Mouse (Mus musculus): ENCODE results near the gene Cep85l. TPM values are rescaled to one million over a fixed set of nuclear protein-coding genes. Genes with fewer than 3 reads are reported as not detected.
A peak's percentile ranks its signal among the peaks of the same experiment; 100 is the strongest.

Gene Cep85l
- polyA plus RNA-seq, 1 experiment from 2014 or later, result 7.7 TPM

DNA sequence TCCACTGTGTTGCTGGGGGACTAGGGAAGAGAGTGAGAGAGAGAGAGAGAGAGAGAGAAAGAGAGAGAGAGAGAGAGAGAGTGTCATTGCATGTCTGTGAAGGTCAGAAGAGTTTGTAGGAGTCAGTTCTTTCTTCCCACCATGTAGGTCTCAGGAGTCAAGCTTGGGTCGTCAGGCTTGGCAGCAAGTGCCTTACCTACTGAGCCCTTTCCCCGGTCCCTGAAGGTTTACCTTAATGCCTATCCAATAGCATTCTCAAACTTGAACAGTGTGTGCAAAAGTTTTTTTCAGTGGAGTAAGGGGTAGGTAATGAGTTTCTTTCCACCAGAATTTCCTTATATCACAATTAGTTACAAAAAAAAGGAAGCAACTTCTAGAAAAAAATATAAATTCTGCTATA lies 40.7 kb downstream of the Cep85l start:
- ATAC-seq (ENCODE audit: low FRiP score, low TSS enrichment), result no peak
- no peak overlapping the region for H3K4me2 ChIP-seq (replicated peaks; ENCODE audit: low read depth, low read length)
- no peaks in the 10 kb centered on the region for H3K27me3 ChIP-seq (ENCODE audit: control insufficient read depth, insufficient read depth, low read length)
- H3K9ac ChIP-seq (ENCODE audit: low read depth, low read length), result no peak overlapping the region
- H3K27ac ChIP-seq (ENCODE audit: low read depth, low read length), result no peak overlapping the region
- H3K4me3 ChIP-seq (ENCODE audit: low read length), result no peak overlapping the region
- 57% methylated on average over 2 of the region's 2 CpGs for WGBS
- H3K4me1 ChIP-seq (ENCODE audit: control insufficient read depth, insufficient read depth, low read length), result no peaks in the 10 kb centered on the region
- H3K36me3 ChIP-seq (ENCODE audit: control insufficient read depth, insufficient read depth, low read length), result no peaks in the 10 kb centered on the region
- no peaks in the 10 kb centered on the region for H3K9me3 ChIP-seq (ENCODE audit: control insufficient read depth, low read length)

- 77% methylated on average over 6 of the region's 6 CpGs for WGBS
- no peak within 1 kb of the TSS for H3K9ac ChIP-seq (ENCODE audit: low read depth, low read length)
- no peak for ATAC-seq (ENCODE audit: low FRiP score, low TSS enrichment)
- no peak within 1 kb of the TSS for H3K4me2 ChIP-seq (replicated peaks; ENCODE audit: low read depth, low read length)
- H3K27ac ChIP-seq (ENCODE audit: low read depth, low read length), result no peak within 1 kb of the TSS
- H3K4me3 ChIP-seq (ENCODE audit: low read length), result no peak within 1 kb of the TSS
- H3K27me3 ChIP-seq (ENCODE audit: control insufficient read depth, insufficient read depth, low read length), result no peaks in the 10 kb centered on the region
- H3K36me3 ChIP-seq (ENCODE audit: control insufficient read depth, insufficient read depth, low read length), result no peaks in the 10 kb centered on the region
- H3K9me3 ChIP-seq (ENCODE audit: control insufficient read depth, low read length), result no peaks in the 10 kb centered on the region
- H3K4me1 ChIP-seq (ENCODE audit: control insufficient read depth, insufficient read depth, low read length), result no peaks in the 10 kb centered on the region
Measured at GRCm38 (mm10) chr10:53337162-53337923, 42.4 kb downstream of the Cep85l start, which contains the start of gene Pln. Gene Pln, plus strand, starts transcription at chr10:53337667.

DNA sequence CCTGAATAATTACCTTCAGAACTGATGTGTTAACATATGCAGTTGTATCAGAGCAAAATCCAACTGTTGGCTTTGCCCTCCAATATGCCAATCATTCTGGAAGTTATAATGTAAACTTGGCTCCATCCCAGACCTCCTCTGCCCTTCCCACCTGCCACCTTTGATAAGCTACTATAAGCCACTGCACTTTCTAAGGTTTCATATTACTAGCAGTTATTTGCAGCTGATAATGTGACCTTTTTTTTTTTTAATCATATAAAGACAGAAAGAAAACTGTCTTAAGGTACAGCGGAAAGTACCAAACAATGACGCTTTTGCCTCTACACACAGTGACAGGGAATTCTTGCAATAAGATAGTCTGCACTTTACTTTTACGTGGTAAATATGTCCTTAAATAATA lies 43.8 kb downstream of the Cep85l start:
- Histone ChIP-seq H3K27me3 (ENCODE audit: control insufficient read depth, insufficient read depth, low read length) (no peaks in the 10 kb centered on the region), H3K4me2 (replicated peaks; ENCODE audit: low read depth, low read length) (no peak overlapping the region), H3K36me3 (ENCODE audit: control insufficient read depth, insufficient read depth, low read length) (no peaks in the 10 kb centered on the region), H3K9me3 (ENCODE audit: control insufficient read depth, low read length) (no peaks in the 10 kb centered on the region), H3K27ac (ENCODE audit: low read depth, low read length) (no peak overlapping the region), H3K4me3 (ENCODE audit: low read length) (no peak overlapping the region), H3K4me1 (ENCODE audit: control insufficient read depth, insufficient read depth, low read length) (no peaks in the 10 kb centered on the region), H3K9ac (ENCODE audit: low read depth, low read length) (no peak overlapping the region)
- no peak for ATAC-seq (ENCODE audit: low FRiP score, low TSS enrichment)
- 91% methylated on average over 3 of the region's 3 CpGs for WGBS

GRCm38 (mm10) chr10:53335266-53335665 lies 44.5 kb downstream of the Cep85l start:
- ATAC-seq (ENCODE audit: low FRiP score, low TSS enrichment), result no peak
- Histone ChIP-seq H3K27ac (ENCODE audit: low read depth, low read length) (no peak overlapping the region), H3K27me3 (ENCODE audit: control insufficient read depth, insufficient read depth, low read length) (no peaks in the 10 kb centered on the region), H3K4me3 (ENCODE audit: low read length) (no peak overlapping the region), H3K9ac (ENCODE audit: low read depth, low read length) (no peak overlapping the region), H3K9me3 (ENCODE audit: control insufficient read depth, low read length) (no peaks in the 10 kb centered on the region), H3K4me2 (replicated peaks; ENCODE audit: low read depth, low read length) (no peak overlapping the region), H3K4me1 (ENCODE audit: control insufficient read depth, insufficient read depth, low read length) (no peaks in the 10 kb centered on the region), H3K36me3 (ENCODE audit: control insufficient read depth, insufficient read depth, low read length) (no peaks in the 10 kb centered on the region)
- 85% methylated on average over 2 of the region's 2 CpGs for WGBS

- no peak for ATAC-seq (ENCODE audit: low FRiP score, low TSS enrichment)
- H3K27me3 ChIP-seq (ENCODE audit: control insufficient read depth, insufficient read depth, low read length), result no peaks in the 10 kb centered on the region
- H3K27ac ChIP-seq (ENCODE audit: low read depth, low read length), result no peak overlapping the region
- WGBS, result 83% methylated on average over 2 of the region's 2 CpGs
- no peak overlapping the region for H3K4me3 ChIP-seq (ENCODE audit: low read length)
- no peaks in the 10 kb centered on the region for H3K9me3 ChIP-seq (ENCODE audit: control insufficient read depth, low read length)
- H3K4me2 ChIP-seq (replicated peaks; ENCODE audit: low read depth, low read length), result no peak overlapping the region
- no peaks in the 10 kb centered on the region for H3K36me3 ChIP-seq (ENCODE audit: control insufficient read depth, insufficient read depth, low read length)
- H3K4me1 ChIP-seq (ENCODE audit: control insufficient read depth, insufficient read depth, low read length), result no peaks in the 10 kb centered on the region
- no peak overlapping the region for H3K9ac ChIP-seq (ENCODE audit: low read depth, low read length)
Measured at GRCm38 (mm10) chr10:53332752-53333151, 47.0 kb downstream of the Cep85l start.

DNA sequence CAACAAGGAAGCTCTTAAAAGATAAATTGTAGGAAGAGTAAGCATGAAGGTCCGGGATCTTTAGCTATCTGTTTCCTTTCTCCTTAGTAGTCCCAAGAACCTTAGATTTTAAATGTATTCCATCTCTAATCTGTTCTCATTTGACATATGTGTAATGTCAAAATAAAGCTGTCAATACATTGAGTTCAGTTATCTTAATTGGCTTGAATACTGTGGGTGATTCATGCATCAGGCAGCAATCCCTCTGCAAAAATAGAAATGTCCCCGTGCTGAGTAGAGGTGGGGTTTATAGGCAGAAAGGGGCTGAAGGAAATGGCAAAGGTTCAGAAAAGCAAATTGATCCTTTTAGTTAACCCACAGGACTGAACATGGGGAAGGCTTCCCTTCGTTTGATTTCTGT lies 50.5 kb downstream of the Cep85l start:
- Histone ChIP-seq H3K36me3 (ENCODE audit: control insufficient read depth, insufficient read depth, low read length) (no peaks in the 10 kb centered on the region), H3K4me1 (ENCODE audit: control insufficient read depth, insufficient read depth, low read length) (no peaks in the 10 kb centered on the region), H3K9ac (ENCODE audit: low read depth, low read length) (no peak overlapping the region), H3K4me2 (replicated peaks; ENCODE audit: low read depth, low read length) (no peak overlapping the region), H3K27me3 (ENCODE audit: control insufficient read depth, insufficient read depth, low read length) (no peaks in the 10 kb centered on the region), H3K4me3 (ENCODE audit: low read length) (no peak overlapping the region), H3K27ac (ENCODE audit: low read depth, low read length) (no peak overlapping the region), H3K9me3 (ENCODE audit: control insufficient read depth, low read length) (no peaks in the 10 kb centered on the region)
- 66% methylated on average over 3 of the region's 3 CpGs for WGBS
- no peak for ATAC-seq (ENCODE audit: low FRiP score, low TSS enrichment)

GRCm38 (mm10) chr10:53326367-53326766 lies 53.4 kb downstream of the Cep85l start:
- no peak overlapping the region for H3K9ac ChIP-seq (ENCODE audit: low read depth, low read length)
- H3K27me3 ChIP-seq (ENCODE audit: control insufficient read depth, insufficient read depth, low read length), result no peaks in the 10 kb centered on the region
- H3K36me3 ChIP-seq (ENCODE audit: control insufficient read depth, insufficient read depth, low read length), result no peaks in the 10 kb centered on the region
- H3K4me3 ChIP-seq (ENCODE audit: low read length), result no peak overlapping the region
- no peak for ATAC-seq (ENCODE audit: low FRiP score, low TSS enrichment)
- H3K9me3 ChIP-seq (ENCODE audit: control insufficient read depth, low read length), result no peaks in the 10 kb centered on the region
- H3K4me1 ChIP-seq (ENCODE audit: control insufficient read depth, insufficient read depth, low read length), result no peaks in the 10 kb centered on the region
- no peak overlapping the region for H3K4me2 ChIP-seq (replicated peaks; ENCODE audit: low read depth, low read length)
- H3K27ac ChIP-seq (ENCODE audit: low read depth, low read length), result no peak overlapping the region

GRCm38 (mm10) chr10:53324663-53325062 lies 55.1 kb downstream of the Cep85l start:
- Histone ChIP-seq H3K27me3 (ENCODE audit: control insufficient read depth, insufficient read depth, low read length) (no peaks in the 10 kb centered on the region), H3K9ac (ENCODE audit: low read depth, low read length) (no peak overlapping the region), H3K9me3 (ENCODE audit: control insufficient read depth, low read length) (no peaks in the 10 kb centered on the region), H3K4me1 (ENCODE audit: control insufficient read depth, insufficient read depth, low read length) (no peaks in the 10 kb centered on the region), H3K27ac (ENCODE audit: low read depth, low read length) (no peak overlapping the region), H3K4me3 (ENCODE audit: low read length) (no peak overlapping the region), H3K4me2 (replicated peaks; ENCODE audit: low read depth, low read length) (no peak overlapping the region), H3K36me3 (ENCODE audit: control insufficient read depth, insufficient read depth, low read length) (no peaks in the 10 kb centered on the region)
- WGBS, result 52% methylated on average over 1 of the region's 1 CpGs
- ATAC-seq (ENCODE audit: low FRiP score, low TSS enrichment), result peak; percentile 52; the same call in 1 of the 2 replicates

DNA sequence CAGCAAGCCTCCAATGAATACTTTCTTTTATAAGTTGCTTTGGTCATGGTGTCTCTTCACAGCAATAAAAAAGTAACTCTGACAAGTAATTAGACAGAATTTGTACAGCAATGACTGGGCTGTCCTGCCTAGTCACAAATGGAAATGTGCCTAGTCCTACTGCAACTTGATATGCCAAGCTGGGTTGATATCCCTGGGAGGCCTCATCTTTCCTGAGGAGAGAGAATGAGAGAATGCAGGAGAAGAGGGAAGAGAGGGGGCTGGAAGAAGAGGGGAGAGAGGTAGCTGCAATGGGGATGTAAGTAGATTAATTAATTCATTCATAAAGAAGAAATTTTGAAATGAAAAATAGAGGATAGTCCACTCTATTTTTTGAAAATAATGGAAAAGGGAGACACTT lies 56.4 kb downstream of the Cep85l start:
- Histone ChIP-seq H3K36me3 (ENCODE audit: control insufficient read depth, insufficient read depth, low read length) (no peaks in the 10 kb centered on the region), H3K4me1 (ENCODE audit: control insufficient read depth, insufficient read depth, low read length) (no peaks in the 10 kb centered on the region), H3K27me3 (ENCODE audit: control insufficient read depth, insufficient read depth, low read length) (no peaks in the 10 kb centered on the region), H3K9me3 (ENCODE audit: control insufficient read depth, low read length) (no peaks in the 10 kb centered on the region), H3K4me3 (ENCODE audit: low read length) (no peak overlapping the region), H3K4me2 (replicated peaks; ENCODE audit: low read depth, low read length) (no peak overlapping the region), H3K9ac (ENCODE audit: low read depth, low read length) (no peak overlapping the region), H3K27ac (ENCODE audit: low read depth, low read length) (no peak overlapping the region)
- no peak for ATAC-seq (ENCODE audit: low FRiP score, low TSS enrichment)
